Mouse (Mus musculus) fibroblast of lung, adult 2 months (primary cell): ENCODE results near the gene Stat5b.

ENCODE experiments used
- DNase-seq: peaks from one replicate; pipeline ENCODE4 v3.0.0-alpha.2; 2011; ENCODE audit warnings: low read depth

Gene Stat5b

DNA sequence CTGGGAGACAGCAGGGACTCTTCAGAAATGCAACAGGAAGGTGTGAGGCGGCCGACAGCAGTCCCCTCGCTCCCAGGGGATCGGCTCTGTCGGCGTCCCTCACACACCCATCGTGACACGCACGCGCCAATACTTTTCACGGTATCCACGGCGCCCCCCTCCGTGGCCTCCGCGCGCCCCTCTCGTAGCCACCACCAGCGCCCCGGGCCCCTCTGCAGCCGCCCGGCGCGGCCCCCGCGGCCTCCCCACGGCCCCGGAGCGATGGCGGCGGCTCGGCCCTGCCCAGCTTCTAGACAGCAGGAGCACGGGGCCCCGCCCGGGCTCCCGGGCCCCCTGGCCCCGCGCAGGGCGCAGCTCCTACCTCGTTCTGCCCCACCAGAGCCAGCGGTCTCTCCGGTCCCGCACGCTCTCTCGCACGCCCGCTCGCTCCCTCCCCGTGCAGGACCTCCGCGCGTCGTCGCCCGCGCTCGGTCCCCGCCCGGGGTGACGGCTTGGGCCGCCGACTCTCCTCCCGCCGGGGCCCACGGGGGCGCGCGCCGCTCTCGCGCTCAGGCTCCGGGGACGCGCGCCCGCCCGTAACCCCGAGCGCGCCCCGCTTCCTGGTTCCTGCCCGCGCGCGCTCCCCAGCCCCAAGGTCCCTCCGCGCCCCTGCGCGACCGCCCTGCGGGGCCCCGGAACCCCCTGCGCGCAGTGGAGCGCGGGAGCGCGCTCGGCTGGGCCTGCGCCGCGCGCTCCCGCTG, at the start of gene Stat5b:
Gene Stat5b, minus strand, starts transcription at position 687 of the 740 bp plus-strand sequence.
- no peak for DNase-seq

DNA sequence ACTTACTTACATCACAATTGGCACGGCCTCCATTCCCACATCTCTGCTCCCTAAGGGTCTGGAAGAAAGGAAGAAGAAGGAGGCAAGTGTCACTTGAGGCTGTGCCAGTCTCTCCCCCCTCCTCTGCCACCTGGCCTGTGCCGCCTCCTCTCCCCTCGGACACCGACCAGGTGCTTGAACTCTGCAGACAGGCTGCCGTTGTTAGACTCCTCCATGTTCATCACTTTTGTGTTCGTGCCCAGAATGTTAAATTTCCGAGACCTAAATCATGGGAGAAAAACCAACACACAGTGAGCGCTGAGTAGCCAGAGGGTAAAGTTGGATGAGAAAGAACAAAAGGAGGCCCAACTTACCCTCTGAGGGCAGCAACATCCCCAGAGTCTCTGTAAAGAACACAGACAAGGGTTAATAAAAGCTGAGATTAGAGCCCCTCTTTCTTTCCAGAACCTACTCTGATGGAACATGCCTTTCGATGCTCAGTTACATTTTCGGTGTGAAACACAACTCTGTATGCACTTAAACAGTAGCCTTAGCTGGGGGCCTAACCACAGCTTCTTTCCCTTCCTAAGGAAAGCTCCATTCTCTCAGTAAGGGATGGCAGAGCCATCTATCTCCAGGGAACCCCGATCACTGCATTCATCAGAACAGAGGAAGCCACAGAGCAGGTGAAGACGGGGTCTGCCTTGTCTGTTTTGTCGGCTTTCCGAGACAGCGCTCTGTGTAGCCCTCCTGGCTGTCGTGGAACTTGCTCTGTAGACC, 48.1 kb upstream of the Stat5b start:
- no peak for DNase-seq

DNA sequence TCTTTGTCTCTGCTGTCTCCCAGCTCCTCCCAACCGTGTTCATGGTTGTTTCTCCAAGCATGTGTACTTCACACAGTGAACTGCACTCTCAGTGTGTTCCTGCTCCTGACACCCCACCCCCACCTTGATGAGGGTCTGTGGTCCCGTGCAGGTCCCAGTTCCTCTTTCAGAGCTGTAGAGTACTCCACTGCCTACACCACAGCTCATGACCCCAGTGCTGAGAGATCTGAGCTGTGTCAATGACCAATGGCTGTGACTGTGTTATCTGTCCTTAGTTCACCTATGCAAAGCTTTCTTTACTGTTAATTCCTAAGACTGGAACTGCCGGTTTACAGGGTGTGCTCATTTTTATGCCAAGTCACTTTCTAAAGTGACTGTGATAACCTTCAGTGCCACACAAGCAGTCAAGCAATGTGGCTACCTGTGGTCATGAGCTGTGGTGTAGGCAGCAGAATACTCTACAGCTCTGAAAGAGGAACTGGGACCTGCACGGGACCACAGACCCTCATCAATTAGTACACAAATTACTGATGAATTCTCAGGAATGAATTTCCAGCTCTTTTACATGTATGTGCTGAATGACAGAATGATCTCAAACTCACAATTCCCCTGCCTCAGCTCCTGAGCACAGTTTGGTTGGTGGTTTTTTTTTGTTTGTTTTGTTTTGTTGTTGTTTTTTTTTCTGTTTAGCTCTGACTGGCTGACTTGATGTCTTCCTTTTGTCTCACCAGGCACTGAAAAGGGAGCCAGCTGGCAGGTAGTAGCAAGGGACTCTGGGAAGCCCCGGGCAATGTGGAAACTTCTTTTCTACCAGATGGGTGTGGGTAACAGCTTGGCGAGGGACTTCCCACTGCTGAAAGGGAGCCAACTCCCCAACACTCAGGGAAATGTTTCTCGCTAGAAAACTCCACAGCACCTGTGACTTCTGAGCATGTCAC, 47.0 kb upstream of the Stat5b start:
- no peak for DNase-seq

- no peak for DNase-seq
Measured at GRCm38 (mm10) chr11:100896078-100896477, 45.6 kb upstream of the Stat5b start.

GRCm38 (mm10) chr11:100894146-100894918, 43.8 kb upstream of the Stat5b start:
- DNase-seq: no peak

GRCm38 (mm10) chr11:100893482-100893881, 43.0 kb upstream of the Stat5b start:
- peak; percentile 77 for DNase-seq

- DNase-seq: no peak
Measured at GRCm38 (mm10) chr11:100892435-100892834, 41.9 kb upstream of the Stat5b start.

- no peak for DNase-seq
Measured at GRCm38 (mm10) chr11:100891256-100892123, 41.0 kb upstream of the Stat5b start.

DNA sequence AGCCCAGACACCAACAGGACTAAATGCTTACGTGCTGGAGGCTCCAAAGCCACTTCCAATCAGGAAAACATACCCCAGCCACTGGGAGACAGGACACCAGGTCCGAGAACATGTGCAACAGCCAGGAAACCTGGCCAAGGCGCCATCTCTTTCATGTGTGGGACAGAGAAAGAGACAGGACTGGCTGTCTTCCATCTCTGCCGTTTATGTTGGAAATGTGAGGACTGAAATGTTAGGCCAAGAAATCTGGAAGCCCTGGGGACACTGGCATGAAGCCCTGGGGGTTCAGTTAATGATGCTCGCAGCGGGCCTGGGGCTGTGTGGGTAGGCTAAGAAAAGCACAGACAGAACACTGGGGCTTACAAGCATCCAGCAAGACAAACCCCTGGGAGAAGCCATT, 40.0 kb upstream of the Stat5b start:
- DNase-seq: no peak

DNA sequence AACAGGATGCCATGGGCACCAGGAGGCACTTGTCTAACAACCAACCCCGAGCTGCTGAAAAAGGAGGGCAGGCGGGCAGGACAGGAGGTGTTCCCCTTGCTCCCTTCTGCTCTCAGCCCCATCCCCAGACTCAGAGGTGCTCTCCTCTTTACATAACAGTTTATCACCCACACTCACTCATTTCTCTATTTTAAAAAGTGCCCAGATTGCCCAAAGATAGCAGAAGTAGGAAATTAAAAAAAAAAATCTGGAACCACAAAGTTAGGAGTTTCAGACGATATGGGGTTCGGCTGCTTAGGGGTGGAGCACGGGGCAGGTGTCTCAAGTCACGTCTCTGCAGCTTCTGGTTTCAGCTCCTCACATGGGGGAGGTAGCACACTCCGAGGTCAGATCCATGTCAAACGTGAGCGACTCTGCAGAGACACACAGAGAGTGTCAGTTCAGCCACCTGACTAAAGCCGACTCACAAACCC, 37.9 kb upstream of the Stat5b start:
- DNase-seq: no peak

DNA sequence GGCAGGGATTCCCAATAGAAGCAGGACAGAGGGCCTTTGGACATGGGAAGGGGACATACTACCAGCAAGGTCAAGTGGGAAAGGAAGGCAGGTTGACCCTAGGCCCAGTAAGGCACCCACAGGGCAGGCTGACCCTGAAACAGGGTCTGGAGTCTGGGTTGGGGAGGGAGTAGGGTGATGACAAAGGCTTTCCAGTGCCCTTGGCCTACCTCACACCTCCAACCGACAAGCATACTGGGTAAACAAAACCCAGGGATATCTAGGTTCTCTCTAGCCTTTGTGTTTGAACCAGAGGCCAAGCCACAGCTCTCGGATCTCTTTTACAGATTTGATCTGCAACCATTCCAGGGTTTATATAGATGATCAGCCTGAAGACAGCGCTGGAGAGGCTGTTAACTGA, 37.2 kb upstream of the Stat5b start:
- no peak for DNase-seq

GRCm38 (mm10) chr11:100887236-100887635, 36.7 kb upstream of the Stat5b start:
- DNase-seq: no peak

DNA sequence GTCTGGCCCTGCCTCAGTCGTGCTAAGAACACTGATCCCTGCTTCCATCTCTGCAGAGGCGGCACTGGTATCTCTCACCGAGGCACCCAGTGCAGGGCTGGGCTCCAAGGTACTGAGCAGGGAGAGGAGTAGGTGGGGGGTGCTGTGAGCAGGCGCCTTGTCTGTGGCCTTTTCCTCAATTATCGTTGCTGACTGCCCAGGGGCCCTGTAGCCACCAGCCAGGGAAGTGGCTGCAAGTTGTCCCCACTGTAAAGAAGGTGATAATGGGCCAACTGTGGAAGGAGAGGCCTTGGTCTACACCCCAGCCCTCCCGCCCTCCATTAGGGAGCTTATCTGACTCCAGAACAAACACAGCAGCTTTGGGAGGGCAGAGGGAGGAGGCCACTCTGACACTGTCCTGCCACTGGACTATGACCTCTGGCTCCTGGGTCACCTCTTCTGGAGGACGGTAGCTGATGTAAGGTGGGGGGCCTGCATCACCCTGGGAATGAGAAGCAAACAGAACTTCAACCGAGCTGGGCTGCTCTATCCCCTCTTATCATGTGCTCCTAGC, 35.7 kb upstream of the Stat5b start:
- DNase-seq: no peak

DNA sequence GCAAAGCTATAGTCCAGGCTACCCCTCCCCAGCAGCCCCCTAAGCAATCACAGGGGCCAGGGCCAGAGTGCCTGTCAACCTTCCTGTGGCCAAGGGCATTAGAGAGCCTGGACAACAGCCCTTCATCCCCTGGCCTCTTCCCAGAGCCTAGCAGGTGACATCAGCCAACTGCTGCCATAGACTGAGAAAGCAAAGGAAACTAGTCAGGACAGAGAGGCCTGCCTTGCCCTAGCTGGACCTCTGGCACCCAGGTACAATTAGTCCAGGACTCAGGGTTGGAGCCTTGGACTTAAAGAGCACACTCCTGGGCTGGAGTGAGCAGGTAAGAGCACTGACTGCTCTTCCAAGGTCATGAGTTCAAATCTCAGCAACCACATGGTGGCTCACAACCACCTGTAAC, 34.9 kb upstream of the Stat5b start:
- no peak for DNase-seq

GRCm38 (mm10) chr11:100883640-100884039, 33.1 kb upstream of the Stat5b start:
- DNase-seq: no peak

DNA sequence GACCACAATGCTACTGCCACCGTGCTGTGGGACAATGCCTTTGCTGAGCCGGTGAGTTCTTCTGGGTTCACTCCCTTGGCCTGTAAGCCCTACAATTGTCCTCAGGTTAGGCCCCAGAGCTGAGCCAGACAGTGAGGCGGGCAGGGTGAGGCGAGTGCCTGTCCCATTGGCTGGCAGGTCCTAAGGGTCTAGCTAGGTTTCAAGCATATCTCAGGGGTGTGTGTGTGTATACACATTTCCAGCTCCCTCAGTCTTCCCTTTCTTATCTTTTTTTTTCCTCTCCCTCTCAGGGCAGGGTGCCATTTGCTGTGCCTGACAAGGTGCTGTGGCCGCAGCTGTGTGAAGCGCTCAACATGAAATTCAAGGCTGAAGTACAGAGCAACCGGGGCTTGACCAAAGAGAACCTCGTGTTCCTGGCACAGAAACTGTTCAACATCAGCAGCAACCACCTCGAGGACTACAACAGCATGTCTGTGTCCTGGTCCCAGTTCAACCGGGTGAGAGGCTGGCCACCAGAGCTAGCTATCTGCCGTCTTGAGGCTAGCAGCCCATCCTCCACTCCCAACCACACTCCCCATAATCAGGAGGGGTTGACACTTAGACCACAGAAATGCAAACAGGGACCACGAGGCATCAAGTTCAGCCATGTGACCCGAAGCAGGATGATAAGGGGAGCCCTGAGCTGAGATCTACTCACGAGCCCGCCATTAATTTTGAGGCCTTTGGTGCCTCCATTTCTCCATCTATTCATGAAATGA, 29.0 kb upstream of the Stat5b start:
- no peak for DNase-seq

DNA sequence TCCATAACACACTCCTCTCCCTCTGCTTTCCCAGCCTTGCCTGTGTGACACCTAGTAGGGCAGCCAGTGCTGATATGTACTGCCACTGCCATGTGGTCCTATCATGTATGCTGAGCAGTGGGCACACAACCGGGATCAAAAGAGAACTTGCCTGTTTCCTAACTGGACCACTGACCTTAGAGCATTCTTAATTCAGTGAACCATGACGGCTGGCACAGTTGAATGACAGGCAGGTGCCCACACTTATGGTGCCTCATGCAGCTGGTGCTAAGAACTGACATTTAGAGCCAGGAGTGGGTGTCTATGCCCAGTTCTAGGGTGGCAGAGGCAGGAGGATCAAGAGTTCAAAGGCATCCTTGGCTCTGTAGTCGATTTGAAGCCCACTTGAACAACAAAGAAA, 25.2 kb upstream of the Stat5b start:
- no peak for DNase-seq

DNA sequence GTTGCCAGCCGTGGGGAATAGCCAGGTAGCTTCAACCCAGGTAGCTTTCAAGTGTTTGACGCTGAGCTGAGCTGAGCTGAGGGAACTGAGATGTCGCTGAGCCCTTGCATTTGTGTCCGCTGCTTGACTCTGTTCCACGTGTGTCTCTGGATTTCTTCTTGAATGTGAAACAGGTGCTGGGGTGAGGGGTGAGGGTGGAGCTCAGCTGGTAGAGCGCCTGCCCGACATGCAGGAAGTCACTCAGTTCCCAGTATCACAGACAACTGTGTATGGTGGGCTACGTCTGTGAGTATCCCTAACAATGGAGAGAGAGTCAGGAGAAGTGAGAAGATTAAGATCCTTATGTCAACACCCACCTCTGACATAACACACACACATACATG, 20.4 kb upstream of the Stat5b start:
- no peak for DNase-seq

GRCm38 (mm10) chr11:100870256-100870967, 19.9 kb upstream of the Stat5b start:
- DNase-seq: no peak
